Mouse (Mus musculus) neural tube, embryonic 14.5 days (tissue): Measurements from ENCODE around the gene Trim13. TPM values are rescaled to one million over a fixed set of nuclear protein-coding genes. Genes with fewer than 3 reads are reported as not detected.
A peak's percentile ranks its signal among the peaks of the same experiment; 100 is the strongest.
"Not testable (repeated sequence)": the region's sequence is repeated elsewhere in the genome, so short reads cannot be mapped to it uniquely, and the experiment has no call there.

ENCODE experiments used
- ATAC-seq: fragments of 200-750 bp; cut with Nextera tagmentation; 2 replicates; pipeline ENCODE4 v1.8.0; 2017; ENCODE audit warnings: low read depth, mild to moderate bottlenecking, moderate TSS enrichment, moderate library complexity
- H3K27ac ChIP-seq: fragments of 300-500 bp; sonication (generic); 2 replicates; pipeline ENCODE4 v1.5.1; 2014; ENCODE audit warnings: low read depth, mild to moderate bottlenecking, control low read depth, low read length, moderate library complexity, mixed read lengths
- H3K27me3 ChIP-seq: fragments of 300-500 bp; sonication (generic); 2 replicates; pipeline ENCODE4 v1.6.1; 2014; ENCODE audit warnings: low read length; ENCODE audit not compliant: control insufficient read depth, insufficient read depth
- H3K36me3 ChIP-seq: fragments of 300-500 bp; sonication (generic); 2 replicates; pipeline ENCODE4 v1.6.1; 2014; ENCODE audit warnings: low read length, mixed read lengths; ENCODE audit not compliant: control insufficient read depth, insufficient read depth
- H3K4me1 ChIP-seq: fragments of 300-500 bp; sonication (generic); 2 replicates; pipeline ENCODE4 v1.6.1; 2014; ENCODE audit warnings: low read length; ENCODE audit not compliant: control insufficient read depth, insufficient read depth
- H3K4me2 ChIP-seq: fragments of 300-500 bp; sonication (generic); 2 replicates; pipeline ENCODE4 v1.6.1; 2014; ENCODE audit warnings: mild to moderate bottlenecking, low read depth, low read length, control low read depth
- H3K4me3 ChIP-seq: fragments of 300-500 bp; sonication (generic); 2 replicates; pipeline ENCODE4 v1.5.1; 2014; ENCODE audit warnings: low read depth, low read length, control low read depth, mixed read lengths
- H3K9ac ChIP-seq: fragments of 300-500 bp; sonication (generic); replicated peaks from 2 replicates; pipeline ENCODE4 v1.6.1; 2014; ENCODE audit warnings: low read depth, mild to moderate bottlenecking, control low read depth, low read length, mixed read lengths
- H3K9me3 ChIP-seq: fragments of 300-500 bp; sonication (generic); 2 replicates; pipeline ENCODE4 v1.6.1; 2016; ENCODE audit warnings: low read length; ENCODE audit not compliant: control insufficient read depth
- WGBS: fragments of 180-500 bp; shearing (Covaris S2); extraction: QIAGEN DNeasy Blood & Tissue Kit; methylation state at CpG from one replicate; pipeline ENCODE4 v1.1.7; 2014; 5-methylcytosine and 5-hydroxymethylcytosine counted together
- polyA plus RNA-seq: library from polyadenylated mRNA; unstranded; fragments of >200 nt; fragmentation: Nextera tagmentation; extraction: Ambion mirVana; gene quantifications from 2 replicates; pipeline ENCODE4 v1.2.1, GENCODE M21; 2014

Trim13 gene
- polyA plus RNA-seq = 48.5 and 55.8 TPM in 2 replicates

DNA sequence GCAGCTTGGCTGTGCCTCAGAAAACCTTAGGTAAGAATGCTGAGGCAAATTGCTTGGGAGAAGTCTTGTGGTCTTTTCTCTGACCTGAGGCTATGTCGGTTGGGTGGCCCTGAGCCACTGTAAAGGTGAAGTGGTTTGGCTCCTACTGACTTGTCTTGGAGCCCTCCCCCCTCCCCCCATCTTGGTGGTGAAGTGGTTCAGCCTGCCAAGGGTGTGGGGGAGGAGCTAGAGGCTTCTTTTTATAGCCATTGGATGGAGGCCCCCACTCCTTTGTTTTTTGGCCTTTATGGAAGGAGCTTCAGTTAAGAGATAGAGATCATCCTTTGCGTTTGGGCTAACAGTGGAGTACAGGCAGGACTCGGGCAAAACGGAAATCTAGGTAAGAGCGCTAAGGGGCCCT lies at the start of gene Trim13:
Gene Trim13 (plus strand): TSS at position 280 of the 400 bp plus-strand sequence.
- H3K36me3 ChIP-seq = no peaks in the 10 kb centered on the region
- WGBS = 47% methylated on average over 5 of the region's 5 CpGs
- no peaks in the 10 kb centered on the region for H3K9me3 ChIP-seq
- ATAC-seq = no peak
- H3K27ac ChIP-seq = no peak within 1 kb of the TSS
- H3K4me2 ChIP-seq = peak within 1 kb of the TSS; percentile 78
- no peaks in the 10 kb centered on the region for H3K27me3 ChIP-seq
- H3K4me3 ChIP-seq = peak within 1 kb of the TSS; percentile 80
- H3K4me1 ChIP-seq = peaks cover 16% of the 10 kb centered on the region
- H3K9ac ChIP-seq = no peak within 1 kb of the TSS

DNA sequence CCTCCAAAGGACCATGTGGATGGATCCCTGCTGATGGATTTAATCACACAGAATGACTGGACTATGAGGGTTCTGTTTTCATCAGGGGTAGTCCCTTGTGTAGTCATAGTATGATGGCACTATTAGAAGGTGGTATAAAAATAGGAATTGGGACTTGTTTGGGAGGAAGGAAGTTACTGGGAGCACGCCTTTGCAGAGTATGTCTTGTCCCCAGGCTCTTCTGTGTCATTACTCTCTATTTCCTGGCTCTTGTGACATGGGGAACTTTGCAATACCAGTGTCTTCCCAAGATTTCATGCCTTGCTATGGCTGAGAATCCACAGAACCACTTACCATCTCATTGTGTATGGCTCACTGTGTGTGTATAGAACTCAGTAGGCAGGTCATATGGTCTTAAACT lies 49.4 kb upstream of the Trim13 start:
- Histone ChIP-seq H3K27me3 (no peaks in the 10 kb centered on the region), H3K36me3 (no peaks in the 10 kb centered on the region), H3K9ac (no peak overlapping the region), H3K4me2 (no peak overlapping the region), H3K27ac (no peak overlapping the region), H3K4me3 (no peak overlapping the region), H3K4me1 (no peaks in the 10 kb centered on the region), H3K9me3 (no peaks in the 10 kb centered on the region)
- no peak for ATAC-seq
- 92% methylated on average over 1 of the region's 1 CpGs for WGBS

DNA sequence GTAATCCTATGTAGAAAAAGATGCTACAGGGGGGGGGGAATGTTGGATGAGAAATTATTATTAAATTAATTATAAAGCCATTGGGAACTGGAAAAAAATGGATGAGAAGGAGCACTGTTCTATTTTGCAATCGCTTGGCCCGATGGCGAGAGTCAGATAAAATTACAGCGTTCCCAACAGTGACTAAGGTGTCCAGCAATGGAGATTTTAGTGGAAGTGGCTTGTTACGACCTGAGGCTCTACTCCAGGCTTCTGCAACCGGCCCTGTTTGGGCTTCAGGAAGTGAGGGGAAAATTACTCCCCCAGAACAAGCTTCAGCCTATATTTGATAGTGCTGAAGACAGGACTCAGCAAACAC lies 42.1 kb upstream of the Trim13 start:
- ATAC-seq = no peak
- 10% methylated on average over 6 of the region's 6 CpGs for WGBS
- Histone ChIP-seq H3K4me3 (peak overlapping the region; percentile 42), H3K27me3 (no peaks in the 10 kb centered on the region), H3K27ac (peak overlapping the region; percentile 79), H3K9me3 (no peaks in the 10 kb centered on the region), H3K4me2 (peak overlapping the region; percentile 69), H3K4me1 (no peaks in the 10 kb centered on the region), H3K9ac (peak overlapping the region; percentile 41), H3K36me3 (no peaks in the 10 kb centered on the region)

DNA sequence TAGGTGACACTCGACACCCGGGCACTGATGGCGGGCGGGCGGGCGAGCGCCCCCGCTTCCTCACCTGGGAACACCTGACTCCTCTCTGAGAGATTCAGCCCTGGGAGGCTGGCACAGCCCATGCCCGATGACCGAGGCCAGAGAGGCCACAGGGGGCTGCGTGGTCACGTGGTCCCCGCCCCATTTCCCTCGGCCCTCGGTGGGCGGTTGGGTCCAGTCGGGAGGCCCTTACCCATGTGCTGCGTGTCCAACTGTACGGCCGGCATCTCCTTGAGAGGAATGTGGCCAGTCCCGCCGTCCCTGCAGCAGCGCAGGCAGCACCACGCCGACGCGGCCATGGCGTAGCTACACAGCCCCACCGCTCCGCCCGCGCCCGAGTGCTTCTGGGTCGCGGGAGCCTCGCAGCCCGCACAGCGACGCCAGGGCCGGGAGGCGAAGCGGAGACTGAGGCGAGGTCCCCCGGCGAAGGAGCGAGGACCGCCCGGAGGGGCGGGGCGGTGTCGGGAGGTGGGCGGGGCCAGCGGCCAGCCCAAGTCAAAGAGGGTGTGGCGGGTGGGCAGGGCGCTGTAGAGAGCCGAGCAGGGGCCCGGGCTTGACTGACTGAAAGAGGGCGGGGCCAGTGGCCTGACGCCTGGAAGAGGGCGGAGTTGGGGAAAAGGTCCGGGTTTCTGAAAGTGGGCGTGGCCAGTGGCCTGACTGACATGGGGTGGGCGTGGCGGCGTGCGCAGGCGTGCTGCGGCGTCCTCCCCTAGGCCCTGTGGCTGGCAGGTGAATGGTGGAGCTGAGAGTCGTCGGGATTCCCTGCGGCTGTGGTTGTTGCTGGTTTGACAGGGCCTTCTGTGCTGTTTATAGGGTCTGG lies 41.5 kb upstream of the Trim13 start, which contains the start of gene Spryd7:
Gene Spryd7 (minus strand): TSS at position 598 of the 859 bp plus-strand sequence.
- WGBS = under 1% methylated on average over 70 of the region's 72 CpGs
- ATAC-seq = peak; percentile 98

DNA sequence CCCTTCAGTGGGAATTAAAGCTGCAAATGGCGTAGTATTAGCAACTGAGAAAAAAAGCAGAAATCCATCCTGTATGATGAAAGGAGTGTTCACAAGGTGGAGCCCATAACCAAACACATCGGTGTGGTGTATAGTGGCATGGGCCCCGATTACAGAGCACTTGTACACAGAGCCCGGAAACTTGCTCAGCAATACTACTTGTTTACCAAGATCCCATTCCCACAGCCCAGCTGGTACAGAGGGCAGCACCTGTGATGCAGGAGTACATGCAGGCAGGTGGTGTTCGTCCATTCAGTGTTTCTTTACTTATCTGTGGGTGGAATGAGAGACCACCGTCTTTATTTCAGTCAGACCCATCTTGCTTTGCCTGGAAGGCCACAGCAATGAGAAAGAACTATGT lies 39.1 kb upstream of the Trim13 start:
- no peaks in the 10 kb centered on the region for H3K9me3 ChIP-seq
- H3K27me3 ChIP-seq = no peaks in the 10 kb centered on the region
- H3K4me3 ChIP-seq = no peak overlapping the region
- H3K36me3 ChIP-seq = no peaks in the 10 kb centered on the region
- no peak overlapping the region for H3K4me2 ChIP-seq
- WGBS = 94% methylated on average over 6 of the region's 6 CpGs
- ATAC-seq = no peak
- no peaks in the 10 kb centered on the region for H3K4me1 ChIP-seq
- no peak overlapping the region for H3K9ac ChIP-seq
- no peak overlapping the region for H3K27ac ChIP-seq

More for the DNA sequence above, 41.5 kb upstream of the Trim13 start, which contains the start of gene Spryd7:
- Histone ChIP-seq H3K9me3 (no peaks in the 10 kb centered on the region), H3K9ac (peak within 1 kb of the TSS; percentile 70), H3K4me2 (peak within 1 kb of the TSS; percentile 69), H3K36me3 (no peaks in the 10 kb centered on the region), H3K4me3 (peak within 1 kb of the TSS; percentile 42), H3K27me3 (no peaks in the 10 kb centered on the region), H3K27ac (peak within 1 kb of the TSS; percentile 80), H3K4me1 (no peaks in the 10 kb centered on the region)

DNA sequence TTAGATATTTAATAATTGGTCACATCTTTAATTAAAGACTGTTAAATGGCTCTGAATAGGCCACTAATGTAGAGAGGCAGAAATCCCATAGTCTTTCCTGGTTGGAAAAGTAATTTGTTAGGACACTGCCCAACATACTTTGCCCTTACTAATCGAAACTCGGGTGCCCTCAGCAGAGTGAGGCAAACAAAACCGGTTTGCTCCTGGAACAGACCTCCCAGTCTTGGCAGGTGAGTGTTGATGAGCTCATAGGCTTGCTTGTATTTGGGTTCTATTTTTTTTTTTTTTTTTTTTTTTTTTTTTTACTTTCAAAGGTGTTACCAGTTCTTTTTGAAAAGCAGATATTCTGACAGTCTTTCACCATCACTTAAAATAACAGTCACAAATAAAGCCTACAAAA lies 38.2 kb upstream of the Trim13 start:
- H3K4me1 ChIP-seq = no peaks in the 10 kb centered on the region
- no peaks in the 10 kb centered on the region for H3K27me3 ChIP-seq
- H3K9me3 ChIP-seq = no peaks in the 10 kb centered on the region
- H3K4me3 ChIP-seq = no peak overlapping the region
- no peaks in the 10 kb centered on the region for H3K36me3 ChIP-seq
- WGBS = 71% methylated on average over 3 of the region's 3 CpGs
- ATAC-seq = no peak
- H3K4me2 ChIP-seq = no peak overlapping the region
- no peak overlapping the region for H3K27ac ChIP-seq
- no peak overlapping the region for H3K9ac ChIP-seq

DNA sequence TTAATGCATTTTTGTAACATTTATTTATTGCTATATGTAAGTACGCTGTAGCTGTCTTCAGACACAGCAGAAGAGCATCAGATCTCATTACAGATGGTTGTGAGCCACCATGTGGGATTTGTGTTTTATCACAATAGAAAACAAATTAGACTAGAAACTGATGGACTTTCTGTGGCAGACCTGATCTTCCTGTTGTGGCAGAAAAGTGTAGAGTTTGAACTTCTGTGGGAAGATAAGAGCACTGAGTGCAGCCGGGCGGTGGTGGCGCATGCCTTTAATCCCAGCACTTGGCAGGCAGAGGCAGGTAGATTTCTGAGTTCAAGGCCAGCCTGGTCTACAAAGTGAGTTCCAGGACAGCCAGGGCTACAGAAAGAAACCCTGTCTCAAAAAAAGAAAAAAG lies 31.8 kb upstream of the Trim13 start:
- H3K4me1 ChIP-seq = not testable (repeated sequence)

DNA sequence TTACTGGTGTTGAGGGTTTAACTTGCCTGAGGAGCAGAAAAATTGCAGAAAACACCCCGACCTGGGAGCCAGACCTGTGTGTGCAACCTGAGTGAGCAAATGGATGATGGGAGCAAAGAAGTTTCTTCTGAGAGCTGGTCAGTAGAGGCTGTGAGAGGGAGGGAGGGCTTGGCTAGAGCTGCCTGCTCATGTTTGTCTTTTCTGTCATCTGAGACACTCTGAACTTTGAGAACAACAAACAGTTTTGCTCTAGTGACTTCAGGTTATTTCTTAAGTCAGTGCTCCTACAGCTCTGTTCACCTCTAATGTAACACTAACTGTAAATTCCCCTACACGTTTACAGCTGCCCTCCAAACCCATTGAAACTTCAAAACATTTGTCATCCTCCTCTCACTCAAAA lies 28.7 kb upstream of the Trim13 start:
- Histone ChIP-seq H3K27ac (no peak overlapping the region), H3K9me3 (no peaks in the 10 kb centered on the region), H3K4me2 (no peak overlapping the region), H3K4me1 (no peaks in the 10 kb centered on the region), H3K9ac (no peak overlapping the region), H3K4me3 (no peak overlapping the region), H3K36me3 (no peaks in the 10 kb centered on the region), H3K27me3 (no peaks in the 10 kb centered on the region)
- no peak for ATAC-seq
- 77% methylated on average over 2 of the region's 2 CpGs for WGBS

More for the DNA sequence above, 31.8 kb upstream of the Trim13 start:
- WGBS = 95% methylated on average over 4 of the region's 4 CpGs
- H3K27ac ChIP-seq, H3K4me2 ChIP-seq, ATAC-seq, H3K4me3 ChIP-seq, H3K36me3 ChIP-seq, H3K9ac ChIP-seq, H3K27me3 ChIP-seq, H3K9me3 ChIP-seq: not testable (repeated sequence)

DNA sequence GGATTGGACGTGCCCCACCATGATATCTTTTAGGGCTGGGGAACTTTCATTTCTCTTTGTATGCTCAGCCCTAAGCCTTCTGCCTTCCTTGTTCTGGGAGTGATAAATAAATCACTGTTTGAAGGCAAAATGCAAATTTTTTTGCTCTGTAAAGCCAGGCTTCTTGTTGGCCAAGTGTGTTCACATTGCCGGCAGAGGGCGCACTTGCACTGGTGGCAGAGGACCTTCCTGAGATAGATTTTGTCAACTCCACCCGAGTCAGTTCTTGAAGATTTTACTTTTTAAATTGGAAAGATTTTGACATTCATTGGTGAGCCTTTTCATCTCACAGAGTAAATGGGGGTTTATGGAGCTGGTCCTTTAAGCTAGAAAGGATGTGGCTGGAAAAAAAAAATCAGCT lies 26.7 kb upstream of the Trim13 start:
- no peaks in the 10 kb centered on the region for H3K4me1 ChIP-seq
- no peaks in the 10 kb centered on the region for H3K27me3 ChIP-seq
- no peak overlapping the region for H3K4me2 ChIP-seq
- no peak overlapping the region for H3K4me3 ChIP-seq
- no peak overlapping the region for H3K9ac ChIP-seq
- H3K27ac ChIP-seq = no peak overlapping the region
- no peaks in the 10 kb centered on the region for H3K36me3 ChIP-seq
- no peak for ATAC-seq
- WGBS = 12% methylated on average over 4 of the region's 4 CpGs
- no peaks in the 10 kb centered on the region for H3K9me3 ChIP-seq
